Mouse (Mus musculus) ES-E14 (cell line): ENCODE data around the gene Cttn. TPM values are rescaled to one million over a fixed set of nuclear protein-coding genes. Genes with fewer than 3 reads are reported as not detected.
A peak's percentile ranks its signal among the peaks of the same experiment; 100 is the strongest.

Source experiments
- DNase-seq: peaks from one replicate; pipeline ENCODE4 v3.0.0-alpha.2; 2013; ENCODE audit warnings: low read depth, low spot score
- H3K27ac ChIP-seq: 2 replicates; pipeline ENCODE4 v1.5.1; 2012; ENCODE audit warnings: low read depth, mild to moderate bottlenecking, low read length, moderate library complexity, mixed read lengths; ENCODE audit not compliant: poor library complexity, insufficient read depth, severe bottlenecking
- H3K36me3 ChIP-seq: 2 replicates; pipeline ENCODE4 v1.6.1; 2012; ENCODE audit warnings: mild to moderate bottlenecking, low read length, moderate library complexity, mixed read lengths; ENCODE audit not compliant: control insufficient read depth, poor library complexity, insufficient read depth, severe bottlenecking
- H3K4me1 ChIP-seq, 2 experiments: fragments of 150-350 bp in 1 of 2; sonication (generic) in 1 of 2; 2 replicates each; pipeline ENCODE4 v1.6.1; 2012; ENCODE audit warnings: low read length in 2 of 2, mild to moderate bottlenecking in 1 of 2, mixed read lengths in 1 of 2; ENCODE audit not compliant: control insufficient read depth in 2 of 2, insufficient read depth in 2 of 2, poor library complexity in 1 of 2
- H3K4me3 ChIP-seq, 2 experiments: fragments of 150-350 bp in 1 of 2; sonication (generic) in 1 of 2; 2 replicates each; pipeline ENCODE4 v1.5.1; 2012; ENCODE audit warnings: low read length in 2 of 2, low read depth in 1 of 2, mild to moderate bottlenecking in 1 of 2, mixed read lengths in 1 of 2; ENCODE audit not compliant: insufficient read depth in 1 of 2, poor library complexity in 1 of 2, severe bottlenecking in 1 of 2
- H3K9ac ChIP-seq: 2 replicates; pipeline ENCODE4 v1.6.1; 2012; ENCODE audit warnings: low read depth, mild to moderate bottlenecking, low read length, mixed read lengths; ENCODE audit not compliant: poor library complexity, insufficient read depth, severe bottlenecking
- H3K9me3 ChIP-seq: fragments of 150-350 bp; sonication (generic); 2 replicates; pipeline ENCODE4 v1.6.1; 2012; ENCODE audit warnings: low read depth, mild to moderate bottlenecking, low read length; ENCODE audit not compliant: control insufficient read depth, insufficient read depth
- CHD2 ChIP-seq: IDR thresholded peaks from 2 replicates; pipeline ENCODE4 v1.6.1; 2014; ENCODE audit warnings: mild to moderate bottlenecking, low read depth, low read length, inconsistent platforms
- HCFC1 ChIP-seq: IDR thresholded peaks from 2 replicates; pipeline ENCODE4 v1.6.1; 2012; ENCODE audit warnings: low read length, inconsistent platforms, borderline replicate concordance; ENCODE audit not compliant: insufficient read depth
- MAFK ChIP-seq: IDR thresholded peaks from 2 replicates; pipeline ENCODE4 v1.6.1; 2014; ENCODE audit warnings: mild to moderate bottlenecking, low read depth, low read length, inconsistent platforms; ENCODE audit not compliant: insufficient read depth
- ZC3H11A ChIP-seq: IDR thresholded peaks from 2 replicates; pipeline ENCODE4 v1.6.1; 2012; ENCODE audit warnings: low read depth, mild to moderate bottlenecking, inconsistent platforms, low read length, borderline replicate concordance
- ZNF384 ChIP-seq: IDR thresholded peaks from 2 replicates; pipeline ENCODE4 v1.6.1; 2012; ENCODE audit warnings: low read depth, low read length, inconsistent platforms
- in situ Hi-C, 2 experiments: fragments of 600-800 bp; cut with MboI; formaldehyde crosslinking; loops; one replicate each; pipeline ENCODE4 v1.15.1; 2025; ENCODE audit warnings: low sequenced_read_pairs in 2 of 2, inconsistent platforms in 1 of 2; ENCODE audit not compliant: unreplicated experiment in 2 of 2
- total RNA-seq: library from RNA; depleted of rRNA; stranded (reverse); fragments of 300-350 nt; gene quantifications from 2 replicates; pipeline ENCODE4 v1.2.3, GENCODE M21; 2012

Cttn gene
- total RNA-seq, 1 experiment, result 113 TPM

GRCm38 (mm10) chr7:144469908-144470544, 783 bp downstream of the Cttn start:
- in situ Hi-C loops, result no loop called here
- no peak for DNase-seq
- H3K27ac ChIP-seq, result 0 out of 2 replicates have a peak overlapping the region, but pooled peaks have one; percentile 28

GRCm38 (mm10) chr7:144469181-144469641, 1.6 kb downstream of the Cttn start:
- no peak overlapping the region for H3K27ac ChIP-seq
- in situ Hi-C loops, result no loop called here

More at GRCm38 (mm10) chr7:144469908-144470544, 783 bp downstream of the Cttn start:
- Histone ChIP-seq H3K4me1 (peaks cover 0 to 14% of the 10 kb centered on the region in 2 experiments; a peak in 2 of 4 replicates), H3K9me3 (no peaks in the 10 kb centered on the region), H3K9ac (peak overlapping the region; percentile 89), H3K4me3 (peak overlapping the region; percentile 92 to 99), H3K36me3 (peaks cover 8% of the 10 kb centered on the region; the same call in 1 of the 2 replicates)
- no peak for TF ChIP-seq ZNF384
- no peak for TF ChIP-seq MAFK
- TF ChIP-seq HCFC1, result no peak
- no peak for TF ChIP-seq CHD2
- no peak for TF ChIP-seq ZC3H11A

GRCm38 (mm10) chr7:144468741-144469140, 2.1 kb downstream of the Cttn start:
- in situ Hi-C loops, result no loop called here
- Histone ChIP-seq H3K9ac (0 out of 2 replicates have a peak overlapping the region, but pooled peaks have one; percentile 19), H3K9me3 (no peaks in the 10 kb centered on the region), H3K27ac (no peak overlapping the region), H3K4me3 (no peak overlapping the region), H3K36me3 (peaks cover 17% of the 10 kb centered on the region; the same call in 1 of the 2 replicates), H3K4me1 (peaks cover 0 to 14% of the 10 kb centered on the region in 2 experiments; a peak in 2 of 4 replicates)
- no peak for DNase-seq
- no peak for TF ChIP-seq HCFC1

More at GRCm38 (mm10) chr7:144469181-144469641, 1.6 kb downstream of the Cttn start:
- H3K9me3 ChIP-seq, result no peaks in the 10 kb centered on the region
- H3K36me3 ChIP-seq, result peaks cover 14% of the 10 kb centered on the region; the same call in 1 of the 2 replicates
- TF ChIP-seq MAFK (no peak), CHD2 (no peak), ZNF384 (no peak), ZC3H11A (no peak), HCFC1 (no peak)
- no peak for DNase-seq
- peak overlapping the region; percentile 89; the same call in 1 of the 2 replicates for H3K9ac ChIP-seq
- H3K4me1 ChIP-seq, result peaks cover 0 to 14% of the 10 kb centered on the region in 2 experiments; a peak in 2 of 4 replicates
- peak overlapping the region in 1 of 2 experiments; percentile 99; a peak in 1 of 4 replicates for H3K4me3 ChIP-seq

- Histone ChIP-seq H3K4me3 (no peak overlapping the region), H3K9me3 (no peaks in the 10 kb centered on the region), H3K36me3 (peaks cover 70% of the 10 kb centered on the region), H3K27ac (no peak overlapping the region), H3K9ac (no peak overlapping the region), H3K4me1 (no peaks in the 10 kb centered on the region)
- TF ChIP-seq ZNF384, result peak; percentile 83
- no peak for TF ChIP-seq HCFC1
- in situ Hi-C loops, result no loop called here
- DNase-seq, result no peak
These were observed 8.2 kb downstream of the Cttn start for GRCm38 (mm10) chr7:144462577-144462976.
